Mouse (Mus musculus): ENCODE results near the gene Sptan1. TPM values are rescaled to one million over a fixed set of nuclear protein-coding genes. Genes with fewer than 3 reads are reported as not detected.

Sptan1 gene
- polyA plus RNA-seq, 1 experiment = 93.4 TPM

DNA sequence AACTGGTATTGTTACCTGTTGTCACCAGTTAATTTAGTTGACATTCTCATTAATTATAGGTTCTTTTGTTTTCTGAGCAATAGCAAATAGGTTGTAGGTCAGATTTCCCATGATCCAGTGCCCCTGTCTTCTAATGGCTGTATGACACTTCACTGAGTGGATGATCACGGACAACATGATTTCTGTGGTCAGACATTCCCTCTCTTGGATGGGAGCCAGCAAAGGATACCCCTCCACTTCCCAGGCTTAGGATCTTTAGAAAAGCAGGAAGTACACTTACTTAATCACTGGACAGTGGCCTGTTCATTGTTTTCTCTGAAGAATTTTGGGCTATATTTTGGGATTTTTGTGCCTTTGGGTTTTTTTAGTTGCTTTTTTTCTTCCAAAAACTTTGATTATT is 43.7 kb downstream of the Sptan1 start:
- no peak overlapping the region for H3ac ChIP-seq (ENCODE audit: control insufficient read depth, insufficient read length, low read depth)
- TF ChIP-seq MYOD1 (IDR thresholded peaks at IDR 0.05; ENCODE audit: control insufficient read depth, insufficient read length, low read depth) = no peak
- TF ChIP-seq MYOG (IDR thresholded peaks at IDR 0.05; ENCODE audit: control insufficient read depth, extremely low read depth, insufficient read length) = no peak
- H3K79me3 ChIP-seq (ENCODE audit: low read depth) = no peaks in the 10 kb centered on the region
- H3K4me3 ChIP-seq (ENCODE audit: insufficient read depth, poor library complexity, severe bottlenecking) = no peak overlapping the region
- no peaks in the 10 kb centered on the region for H3K79me2 ChIP-seq (ENCODE audit: control insufficient read depth, insufficient read depth)
- H3K27me3 ChIP-seq (ENCODE audit: control insufficient read depth, insufficient read depth, insufficient read length) = no peaks in the 10 kb centered on the region
- peaks cover 100% of the 10 kb centered on the region for H3K36me3 ChIP-seq (ENCODE audit: control insufficient read depth, insufficient read depth)

DNA sequence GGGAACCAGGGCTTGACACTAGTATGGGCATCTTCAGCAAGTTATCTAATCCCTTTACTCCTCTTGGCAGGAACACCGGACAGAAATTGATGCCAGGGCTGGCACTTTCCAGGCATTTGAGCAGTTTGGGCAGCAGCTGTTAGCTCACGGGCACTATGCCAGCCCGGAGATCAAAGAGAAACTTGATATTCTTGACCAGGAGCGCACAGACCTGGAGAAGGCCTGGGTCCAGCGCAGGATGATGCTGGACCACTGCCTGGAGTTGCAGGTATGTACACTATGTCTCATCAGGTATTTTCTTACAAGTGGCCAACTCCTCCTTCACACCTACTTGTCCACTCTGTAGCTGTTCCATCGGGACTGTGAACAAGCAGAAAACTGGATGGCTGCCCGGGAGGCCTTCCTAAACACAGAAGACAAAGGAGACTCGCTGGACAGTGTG is 45.5 kb downstream of the Sptan1 start:
- TF ChIP-seq MYOG (IDR thresholded peaks at IDR 0.05; ENCODE audit: control insufficient read depth, extremely low read depth, insufficient read length) = no peak
- TF ChIP-seq FOSL1 (IDR thresholded peaks at IDR 0.05; ENCODE audit: insufficient read depth, low read length, poor library complexity, severe bottlenecking) = no peak
- TF ChIP-seq CTCF (IDR thresholded peaks at IDR 0.05; ENCODE audit: control insufficient read depth, insufficient read depth, insufficient read length) = no peak
- TF ChIP-seq MAX (IDR thresholded peaks at IDR 0.05) = no peak
- no peak for TF ChIP-seq CEBPB (IDR thresholded peaks at IDR 0.05; ENCODE audit: low read depth)
- no peak for TF ChIP-seq USF1 (IDR thresholded peaks at IDR 0.05; ENCODE audit: low read depth)
- TF ChIP-seq MYOD1 (IDR thresholded peaks at IDR 0.05; ENCODE audit: control insufficient read depth, insufficient read length, low read depth) = no peak
- Histone ChIP-seq H3K4me3 (ENCODE audit: insufficient read depth, poor library complexity, severe bottlenecking) (no peak overlapping the region), H3K79me2 (ENCODE audit: control insufficient read depth, insufficient read depth) (no peaks in the 10 kb centered on the region), H3K27me3 (ENCODE audit: control insufficient read depth, insufficient read depth, insufficient read length) (no peaks in the 10 kb centered on the region), H3ac (ENCODE audit: control insufficient read depth, insufficient read length, low read depth) (no peak overlapping the region), H3K79me3 (ENCODE audit: low read depth) (no peaks in the 10 kb centered on the region), H3K36me3 (ENCODE audit: control insufficient read depth, insufficient read depth) (peaks cover 100% of the 10 kb centered on the region)

DNA sequence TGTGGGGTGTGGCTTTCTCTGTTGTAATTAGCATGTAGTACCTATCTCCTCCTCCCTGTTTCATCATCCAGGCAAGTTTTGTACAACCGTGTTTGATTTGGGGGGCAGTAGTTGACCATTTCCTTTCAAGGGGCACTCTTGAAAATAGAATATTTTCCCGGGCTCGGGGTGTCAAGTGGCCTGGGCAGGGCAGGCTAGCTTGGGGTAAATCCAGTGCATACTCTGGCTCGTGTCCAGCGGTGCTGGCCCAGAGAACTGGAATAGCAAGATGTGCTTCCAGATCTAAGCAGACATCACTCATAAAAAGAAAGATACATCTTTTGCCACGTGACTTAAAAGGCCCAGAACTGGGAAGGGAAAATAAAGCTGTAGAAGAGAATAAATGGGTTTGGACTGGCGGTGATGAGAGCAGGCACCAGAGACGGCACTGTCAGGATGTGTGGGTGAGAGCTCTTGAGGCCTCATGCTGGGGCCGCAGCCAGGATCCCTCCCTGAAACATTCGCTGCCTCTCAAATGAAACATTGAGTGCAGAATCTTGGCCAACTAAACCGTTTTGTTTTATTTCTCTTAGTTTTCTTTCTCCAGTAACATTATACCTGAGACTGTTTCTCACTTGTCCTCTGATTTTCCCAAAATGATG is 49.1 kb downstream of the Sptan1 start:
- H3K79me2 ChIP-seq (ENCODE audit: control insufficient read depth, insufficient read depth) = no peaks in the 10 kb centered on the region
- no peak overlapping the region for H3ac ChIP-seq (ENCODE audit: control insufficient read depth, insufficient read length, low read depth)
- TF ChIP-seq MYOG (IDR thresholded peaks at IDR 0.05; ENCODE audit: control insufficient read depth, extremely low read depth, insufficient read length) (no peak), MYOD1 (IDR thresholded peaks at IDR 0.05; ENCODE audit: control insufficient read depth, insufficient read length, low read depth) (no peak), CTCF (IDR thresholded peaks at IDR 0.05; ENCODE audit: control insufficient read depth, insufficient read depth, insufficient read length) (no peak), USF1 (IDR thresholded peaks at IDR 0.05; ENCODE audit: low read depth) (no peak), MAX (IDR thresholded peaks at IDR 0.05) (no peak), FOSL1 (IDR thresholded peaks at IDR 0.05; ENCODE audit: insufficient read depth, low read length, poor library complexity, severe bottlenecking) (no peak), CEBPB (IDR thresholded peaks at IDR 0.05; ENCODE audit: low read depth) (no peak)
- H3K79me3 ChIP-seq (ENCODE audit: low read depth) = no peaks in the 10 kb centered on the region
- no peak overlapping the region for H3K4me3 ChIP-seq (ENCODE audit: insufficient read depth, poor library complexity, severe bottlenecking)
- H3K27me3 ChIP-seq (ENCODE audit: control insufficient read depth, insufficient read depth, insufficient read length) = no peaks in the 10 kb centered on the region
- peaks cover 100% of the 10 kb centered on the region for H3K36me3 ChIP-seq (ENCODE audit: control insufficient read depth, insufficient read depth)

DNA sequence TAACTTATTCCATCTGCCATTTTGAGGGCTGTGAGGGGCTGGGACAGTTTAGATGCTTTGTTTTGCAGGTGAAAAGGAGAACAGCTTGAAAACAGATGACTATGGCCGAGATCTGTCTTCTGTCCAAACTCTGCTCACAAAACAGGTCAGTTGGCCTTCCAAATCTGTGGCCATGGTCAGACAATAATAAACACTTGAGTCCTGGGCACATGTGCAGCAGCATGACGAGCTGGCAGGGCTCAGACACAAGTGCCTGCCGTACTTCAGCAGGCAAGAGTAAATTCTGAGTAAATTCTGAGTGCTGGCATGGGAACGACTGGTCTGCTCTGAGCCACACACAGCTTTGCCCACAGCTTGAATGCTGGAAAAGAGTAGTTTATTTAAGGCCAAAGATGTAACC is 60.1 kb downstream of the Sptan1 start:
- no peaks in the 10 kb centered on the region for H3K79me2 ChIP-seq (ENCODE audit: control insufficient read depth, insufficient read depth)
- no peaks in the 10 kb centered on the region for H3K79me3 ChIP-seq (ENCODE audit: low read depth)
- no peak for TF ChIP-seq CTCF (IDR thresholded peaks at IDR 0.05; ENCODE audit: control insufficient read depth, insufficient read depth, insufficient read length)
- TF ChIP-seq USF1 (IDR thresholded peaks at IDR 0.05; ENCODE audit: low read depth) = no peak
- no peak for TF ChIP-seq MYOG (IDR thresholded peaks at IDR 0.05; ENCODE audit: control insufficient read depth, extremely low read depth, insufficient read length)
- no peak for TF ChIP-seq MYOD1 (IDR thresholded peaks at IDR 0.05; ENCODE audit: control insufficient read depth, insufficient read length, low read depth)
- no peak for TF ChIP-seq FOSL1 (IDR thresholded peaks at IDR 0.05; ENCODE audit: insufficient read depth, low read length, poor library complexity, severe bottlenecking)
- no peak for TF ChIP-seq MAX (IDR thresholded peaks at IDR 0.05)
- no peaks in the 10 kb centered on the region for H3K27me3 ChIP-seq (ENCODE audit: control insufficient read depth, insufficient read depth, insufficient read length)
- H3K4me3 ChIP-seq (ENCODE audit: insufficient read depth, poor library complexity, severe bottlenecking) = no peak overlapping the region
- no peak overlapping the region for H3ac ChIP-seq (ENCODE audit: control insufficient read depth, insufficient read length, low read depth)
- peaks cover 99% of the 10 kb centered on the region for H3K36me3 ChIP-seq (ENCODE audit: control insufficient read depth, insufficient read depth)

DNA sequence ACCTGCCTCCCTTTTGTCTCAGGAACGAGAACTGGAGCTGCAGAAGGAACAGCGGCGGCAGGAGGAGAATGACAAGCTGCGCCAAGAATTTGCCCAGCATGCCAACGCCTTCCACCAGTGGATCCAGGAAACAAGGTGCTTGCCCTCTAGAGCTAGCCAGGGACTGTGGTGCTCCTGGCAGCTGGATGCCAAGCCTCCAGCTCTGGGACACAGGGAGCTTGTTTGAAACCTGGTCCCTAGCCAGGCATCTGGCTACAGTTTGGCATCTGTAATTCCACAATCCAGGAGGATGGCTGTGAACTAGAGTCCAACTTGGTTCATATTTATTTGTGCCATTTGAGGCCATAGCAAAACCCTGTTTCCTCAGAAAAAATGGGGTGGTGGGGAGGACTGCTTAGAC is 61.6 kb downstream of the Sptan1 start:
- H3K79me3 ChIP-seq (ENCODE audit: low read depth) = no peaks in the 10 kb centered on the region
- no peaks in the 10 kb centered on the region for H3K27me3 ChIP-seq (ENCODE audit: control insufficient read depth, insufficient read depth, insufficient read length)
- H3K4me3 ChIP-seq (ENCODE audit: insufficient read depth, poor library complexity, severe bottlenecking) = no peak overlapping the region
- H3K79me2 ChIP-seq (ENCODE audit: control insufficient read depth, insufficient read depth) = no peaks in the 10 kb centered on the region
- no peak for TF ChIP-seq MYOG (IDR thresholded peaks at IDR 0.05; ENCODE audit: control insufficient read depth, extremely low read depth, insufficient read length)
- TF ChIP-seq USF1 (IDR thresholded peaks at IDR 0.05; ENCODE audit: low read depth) = no peak
- TF ChIP-seq MYOD1 (IDR thresholded peaks at IDR 0.05; ENCODE audit: control insufficient read depth, insufficient read length, low read depth) = no peak
- TF ChIP-seq CTCF (IDR thresholded peaks at IDR 0.05; ENCODE audit: control insufficient read depth, insufficient read depth, insufficient read length) = no peak
- TF ChIP-seq FOSL1 (IDR thresholded peaks at IDR 0.05; ENCODE audit: insufficient read depth, low read length, poor library complexity, severe bottlenecking) = no peak
- TF ChIP-seq CEBPB (IDR thresholded peaks at IDR 0.05; ENCODE audit: low read depth) = no peak
- no peak for TF ChIP-seq MAX (IDR thresholded peaks at IDR 0.05)
- H3K36me3 ChIP-seq (ENCODE audit: control insufficient read depth, insufficient read depth) = peaks cover 99% of the 10 kb centered on the region
- no peak overlapping the region for H3ac ChIP-seq (ENCODE audit: control insufficient read depth, insufficient read length, low read depth)
